Mouse (Mus musculus) brain, embryonic 14.5 days (tissue): ENCODE measurements at regions not wholly inside any gene's neighbourhood (a gene's known extent, or its start where the extent isn't known, plus 50 kb on each side); places are given as distances from the start of the nearest gene placed in this dataset.

ENCODE experiments used
- DNase-seq: peaks from one replicate; pipeline ENCODE4 v3.0.0-alpha.2; 2011; ENCODE audit warnings: low read depth
- CTCF ChIP-seq: fragments of 200-500 bp; IDR thresholded peaks from 2 replicates; pipeline ENCODE4 v1.5.1; 2012; ENCODE audit warnings: inconsistent platforms, mild to moderate bottlenecking, moderate library complexity, borderline replicate concordance; ENCODE audit not compliant: insufficient read depth, insufficient read length; ENCODE audit errors: extremely low read depth
- POLR2A ChIP-seq: fragments of 200-500 bp; IDR thresholded peaks from 2 replicates; pipeline ENCODE4 v1.6.1; 2012; ENCODE audit warnings: mild to moderate bottlenecking, inconsistent platforms, borderline replicate concordance; ENCODE audit not compliant: poor library complexity, insufficient read depth, insufficient read length, severe bottlenecking; ENCODE audit errors: extremely low read depth

GRCm38 (mm10) chr9:100404426-100404825 lies 82.2 kb downstream of the Il20rb start:
- DNase-seq: no peak
- TF ChIP-seq POLR2A (no peak), CTCF (no peak)

DNA sequence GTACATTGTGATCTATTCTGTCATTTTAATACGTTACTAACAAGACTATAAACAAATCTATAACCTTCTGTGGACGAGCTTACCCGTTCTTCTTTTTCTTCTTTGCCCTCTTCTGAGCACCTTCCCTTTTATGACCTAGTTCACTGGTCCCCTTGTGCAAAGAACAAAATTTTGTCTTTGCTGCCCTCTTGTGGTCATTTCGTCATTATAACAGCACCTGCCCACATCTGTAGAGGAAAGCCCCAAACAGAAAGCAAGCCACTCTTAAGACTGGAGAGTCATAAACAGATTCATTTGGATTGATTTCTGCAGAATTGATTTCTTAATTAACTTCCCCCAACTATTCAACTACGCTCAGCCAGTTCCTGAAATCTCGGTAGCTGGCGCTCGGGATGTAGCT lies 86.2 kb downstream of the Il20rb start:
- TF ChIP-seq POLR2A (no peak), CTCF (peak; percentile 65; the same call in 1 of the 2 replicates)
- peak; percentile 88 for DNase-seq

- no peak for DNase-seq
- TF ChIP-seq CTCF (no peak), POLR2A (no peak)
These were observed 90.2 kb downstream of the Il20rb start for GRCm38 (mm10) chr9:100396340-100396910.

DNA sequence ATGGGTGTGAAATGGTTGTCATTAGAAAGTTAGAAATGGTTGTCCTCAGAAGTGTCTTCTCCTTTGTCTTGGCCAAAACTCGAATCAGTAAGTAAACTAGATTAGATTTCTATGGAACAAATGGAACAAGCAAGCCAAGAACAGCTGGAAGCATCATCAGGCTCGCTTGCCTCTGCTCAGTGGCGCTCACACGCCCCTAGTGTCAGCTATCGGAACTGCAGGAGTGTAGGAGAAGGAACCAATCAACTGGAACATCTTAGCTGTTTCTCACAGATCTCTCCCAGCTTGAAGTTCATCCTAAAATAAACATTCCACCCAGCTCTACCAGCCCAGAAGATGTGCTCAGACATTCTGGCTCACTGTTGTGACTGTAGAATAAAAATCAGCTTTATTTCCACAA lies 90.9 kb downstream of the Il20rb start:
- DNase-seq: peak; percentile 69
- peak; percentile 96 for TF ChIP-seq CTCF
- TF ChIP-seq POLR2A: no peak

- TF ChIP-seq POLR2A (no peak), CTCF (no peak)
- no peak for DNase-seq
These were observed 92.0 kb downstream of the Il20rb start for GRCm38 (mm10) chr9:100394632-100395031.

DNA sequence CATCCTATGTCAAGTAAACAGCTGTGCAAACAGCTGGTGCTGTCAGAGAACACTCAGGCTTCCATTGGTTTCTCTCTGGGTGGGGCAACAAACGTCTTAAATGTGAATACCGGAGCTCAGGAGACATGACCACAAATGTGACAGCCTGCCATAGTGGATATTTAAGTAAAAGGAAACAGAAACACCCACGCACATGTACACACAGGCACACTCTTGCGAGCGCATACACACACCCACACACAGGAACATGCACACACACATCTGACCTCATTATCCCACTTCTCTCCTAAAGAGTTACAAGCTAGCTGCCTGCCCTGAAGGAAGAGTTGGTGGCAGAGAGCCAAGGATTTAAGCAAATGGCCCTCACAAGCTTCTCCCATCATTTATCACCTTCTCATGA lies 92.4 kb downstream of the Il20rb start:
- TF ChIP-seq CTCF: no peak
- no peak for TF ChIP-seq POLR2A
- DNase-seq: peak; percentile 42

- TF ChIP-seq POLR2A (no peak), CTCF (no peak)
- DNase-seq: no peak
These were observed 94.3 kb downstream of the Il20rb start for GRCm38 (mm10) chr9:100392262-100392661.

- DNase-seq: no peak
- no peak for TF ChIP-seq POLR2A
- TF ChIP-seq CTCF: no peak
These were observed 94.9 kb downstream of the Il20rb start for GRCm38 (mm10) chr9:100391566-100392213.

DNA sequence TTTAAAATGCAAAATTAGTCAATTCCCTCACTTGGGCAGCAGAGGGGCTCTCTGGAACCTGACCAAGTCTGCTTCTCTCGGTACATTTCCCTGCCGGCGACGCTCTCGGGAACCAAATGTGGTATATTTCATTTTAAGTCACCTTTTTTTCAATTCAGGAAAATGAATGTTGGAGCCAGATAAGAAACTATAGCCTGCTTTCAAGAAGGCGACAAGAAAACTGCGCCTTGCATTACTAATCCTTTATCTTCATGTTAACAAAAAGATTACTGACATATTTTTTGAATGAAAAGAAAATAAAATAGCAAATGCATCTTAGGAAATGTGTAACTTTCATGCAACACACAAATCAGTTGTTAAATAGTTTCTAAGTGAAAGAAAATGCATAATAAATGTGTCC lies 98.2 kb downstream of the Il20rb start:
- TF ChIP-seq CTCF (no peak), POLR2A (no peak)
- DNase-seq: no peak

DNA sequence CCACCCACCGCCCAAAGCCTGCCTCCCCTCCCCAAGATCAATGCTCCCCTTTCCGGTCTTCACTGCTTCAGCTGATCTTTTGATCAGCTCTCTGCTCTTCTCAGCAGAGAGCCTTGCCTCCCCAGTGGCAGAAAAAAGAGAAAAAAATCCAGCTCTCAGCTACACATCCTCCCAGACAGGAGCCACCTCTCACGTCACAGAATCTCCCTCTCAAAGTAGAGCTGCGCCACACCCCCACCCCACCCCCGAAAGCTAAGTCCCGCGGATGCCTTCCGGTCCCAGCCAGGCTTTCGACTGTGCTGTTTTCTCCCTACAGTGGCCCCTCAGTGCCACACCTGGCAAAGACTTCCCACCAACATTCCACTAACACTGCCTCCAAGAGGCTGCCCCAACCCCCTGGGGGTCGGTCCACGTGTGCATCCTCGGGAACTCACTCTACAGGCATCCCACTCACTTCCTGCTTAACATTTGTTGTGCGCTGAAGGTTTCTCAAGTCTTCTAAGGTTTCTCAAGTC lies 99.4 kb downstream of the Il20rb start:
- DNase-seq: no peak
- TF ChIP-seq POLR2A (no peak), CTCF (no peak)

DNA sequence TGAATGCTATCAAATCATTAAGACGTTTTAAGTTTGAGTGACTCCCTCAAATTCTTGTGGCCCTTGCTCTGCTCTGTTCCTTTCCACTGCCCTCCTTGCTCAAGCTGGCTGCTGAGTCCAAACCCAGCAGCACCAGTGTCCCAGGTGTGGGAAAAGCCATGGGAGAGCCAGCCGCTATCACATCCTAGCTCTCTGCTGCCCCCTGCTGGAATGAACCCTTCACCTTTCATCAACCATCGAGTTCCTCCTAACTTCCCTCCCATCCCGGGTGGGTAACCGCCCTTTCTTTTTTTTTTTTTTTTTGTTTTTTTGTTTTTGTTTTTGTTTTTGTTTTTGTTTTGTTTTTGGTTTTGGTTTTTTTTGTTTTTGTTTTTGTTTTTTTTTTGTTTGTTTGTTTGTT lies 104.1 kb downstream of the Il20rb start:
- TF ChIP-seq CTCF (peak; percentile 79), POLR2A (no peak)
- peak; percentile 66 for DNase-seq

DNA sequence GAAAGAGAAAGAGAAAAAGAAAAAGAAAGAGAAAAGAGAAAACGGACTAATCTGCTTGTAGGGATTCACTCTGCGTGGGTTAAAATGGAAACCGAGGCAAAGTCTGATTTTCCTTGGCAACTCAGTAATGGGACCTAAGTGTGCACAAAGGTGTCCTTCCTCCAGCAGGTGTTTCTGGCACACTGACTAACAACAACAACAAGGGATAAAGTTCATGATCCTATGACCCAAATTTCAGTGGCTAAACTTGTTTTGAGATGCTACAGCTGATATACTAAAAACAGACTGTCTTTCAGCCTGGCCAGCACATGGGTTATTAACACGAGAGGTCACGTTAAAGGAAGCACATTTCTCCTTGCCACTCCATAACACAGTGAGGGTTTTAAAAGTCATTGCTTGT lies 116.7 kb downstream of the Il20rb start:
- DNase-seq: no peak
- TF ChIP-seq CTCF (no peak), POLR2A (no peak)

- no peak for TF ChIP-seq POLR2A
- TF ChIP-seq CTCF: no peak
- peak; percentile 27 for DNase-seq
These were observed 119.8 kb downstream of the Il20rb start for GRCm38 (mm10) chr9:100366816-100367215.
